21 mouse cellular contexts compared by ENCODE assay signal in the genomic region with DNA sequence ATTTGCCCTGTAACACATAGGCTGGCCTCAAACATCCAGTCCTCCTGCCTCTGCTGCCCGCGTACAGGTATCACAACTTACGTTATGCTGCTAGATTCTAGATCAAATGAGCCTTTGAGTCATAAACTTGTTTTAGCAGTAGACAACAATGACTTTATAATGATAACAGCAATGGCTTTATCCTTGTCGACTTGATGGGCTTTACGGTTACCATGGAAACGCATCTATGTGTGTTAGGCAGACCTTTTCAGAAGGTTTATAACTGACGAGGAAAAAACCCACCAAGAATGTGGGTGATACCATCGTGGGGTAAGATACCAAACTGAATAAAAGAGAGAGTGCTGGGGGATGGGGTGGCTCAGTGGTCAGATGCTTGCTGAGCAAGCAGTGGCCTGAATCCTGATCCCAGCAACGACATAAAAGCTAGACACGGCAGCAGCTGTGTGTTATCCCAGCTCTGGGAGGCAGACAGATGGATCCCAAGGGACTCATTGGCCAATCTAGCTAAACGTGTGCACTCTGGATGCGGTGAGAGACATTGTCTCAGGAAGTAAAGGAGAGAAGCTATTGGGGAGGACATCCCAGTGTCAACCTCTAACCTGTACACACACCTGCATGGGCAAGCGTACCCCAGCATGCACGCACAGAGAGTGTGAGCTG. TPM values are rescaled to one million over a fixed set of nuclear protein-coding genes. Genes with fewer than 3 reads are reported as not detected.
DNase-seq lines count a peak whose midpoint lies in the region; ATAC-seq and TF ChIP-seq lines count a peak whose summit lies in the region.
"Had no signal": no experiment of that assay in that cellular context is flagged by ENCODE, and none has a peak within 500 bp of the region (broad histone marks: within the 10 kb centered on the region; RNA-seq: fewer than 3 reads in every experiment).

No protein-coding gene starts in this region.

- no peak overlapping the region for H3K9ac ChIP-seq in forebrain, embryonic 15.5 days (replicated peaks)
- H3K9ac ChIP-seq in forebrain, embryonic 12.5 days: no peak overlapping the region
- no peak overlapping the region for H3K9ac ChIP-seq in midbrain, embryonic 13.5 days (replicated peaks)
- H3K9ac ChIP-seq in midbrain, embryonic 11.5 days (ENCODE audit: low read length): no peak overlapping the region
- H3K9ac ChIP-seq in kidney, postnatal 0 days (ENCODE audit: low read depth, low read length): no peak overlapping the region
- no peak overlapping the region for H3K9ac ChIP-seq in neural tube, embryonic 14.5 days (replicated peaks; ENCODE audit: low read depth, low read length)
- H3K9ac ChIP-seq: liver, embryonic 13.5 days had no signal

- H3K4me3 ChIP-seq in forebrain, embryonic 15.5 days: no peak overlapping the region
- no peak overlapping the region for H3K4me3 ChIP-seq in forebrain, embryonic 12.5 days (replicated peaks)
- H3K4me3 ChIP-seq in midbrain, embryonic 13.5 days (replicated peaks): no peak overlapping the region
- H3K4me3 ChIP-seq in midbrain, embryonic 11.5 days (ENCODE audit: low read depth, low read length): no peak overlapping the region
- no peak overlapping the region for H3K4me3 ChIP-seq in kidney, postnatal 0 days (replicated peaks; ENCODE audit: low read depth, low read length)
- no peak overlapping the region for H3K4me3 ChIP-seq in neural tube, embryonic 14.5 days (ENCODE audit: low read depth, low read length)
- H3K4me3 ChIP-seq: liver, embryonic 13.5 days had no signal

- no peak for ATAC-seq in forebrain, embryonic 15.5 days (replicated peaks)
- no peak for ATAC-seq in forebrain, embryonic 12.5 days (ENCODE audit: low FRiP score)
- 0 out of 2 replicates have a peak, but pooled peaks have one; percentile 48 for ATAC-seq in midbrain, embryonic 13.5 days
- ATAC-seq in midbrain, embryonic 11.5 days (ENCODE audit: low FRiP score): no peak
- ATAC-seq in kidney, postnatal 0 days (replicated peaks; ENCODE audit: low FRiP score, low read depth): no peak
- peak; percentile 34; the same call in 1 of the 2 replicates for ATAC-seq in neural tube, embryonic 14.5 days (ENCODE audit: low read depth)

- DNase-seq in midbrain, embryonic 11.5 days (ENCODE audit: low spot score, missing footprints): no peak
- peak; percentile 24 for DNase-seq in kidney, postnatal 0 days (ENCODE audit: low spot score)
- DNase-seq in urinary bladder, adult 18-20 months (ENCODE audit: low spot score in 2 of 2): no peak
- no peak for DNase-seq in left cerebral cortex, adult 8-10 months (ENCODE audit: low spot score in 2 of 2)
- DNase-seq: adrenal gland, adult 2 months; B cell, adult 2 months; cerebellum, adult 8-10 months; liver, embryonic 13.5 days had no signal

- no peaks in the 10 kb centered on the region for H3K27me3 ChIP-seq in forebrain, embryonic 15.5 days
- H3K27me3 ChIP-seq in forebrain, embryonic 12.5 days: no peaks in the 10 kb centered on the region
- no peaks in the 10 kb centered on the region for H3K27me3 ChIP-seq in midbrain, embryonic 13.5 days
- H3K27me3 ChIP-seq in midbrain, embryonic 11.5 days (ENCODE audit: control insufficient read depth, insufficient read depth, low read length): no peaks in the 10 kb centered on the region
- no peaks in the 10 kb centered on the region for H3K27me3 ChIP-seq in kidney, postnatal 0 days (ENCODE audit: insufficient read depth, low read length)
- H3K27me3 ChIP-seq in neural tube, embryonic 14.5 days (ENCODE audit: control insufficient read depth, insufficient read depth, low read length): no peaks in the 10 kb centered on the region
- H3K27me3 ChIP-seq: liver, embryonic 13.5 days had no signal

- H3K4me1 ChIP-seq in forebrain, embryonic 15.5 days: peaks cover 8% of the 10 kb centered on the region
- H3K4me1 ChIP-seq in forebrain, embryonic 12.5 days: peaks cover 4% of the 10 kb centered on the region; the same call in 1 of the 2 replicates
- peaks cover 11% of the 10 kb centered on the region for H3K4me1 ChIP-seq in midbrain, embryonic 13.5 days (replicated peaks)
- H3K4me1 ChIP-seq in midbrain, embryonic 11.5 days (ENCODE audit: control insufficient read depth, insufficient read depth, low read length): peaks cover 2% of the 10 kb centered on the region; the same call in 1 of the 2 replicates
- H3K4me1 ChIP-seq in kidney, postnatal 0 days (replicated peaks; ENCODE audit: insufficient read depth, low read length): no peaks in the 10 kb centered on the region
- H3K4me1 ChIP-seq in neural tube, embryonic 14.5 days (ENCODE audit: control insufficient read depth, insufficient read depth, low read length): peaks cover 9% of the 10 kb centered on the region; the same call in 1 of the 2 replicates
- H3K4me1 ChIP-seq: liver, embryonic 13.5 days had no signal

- no peaks in the 10 kb centered on the region for H3K9me3 ChIP-seq in forebrain, embryonic 15.5 days
- H3K9me3 ChIP-seq in forebrain, embryonic 12.5 days: peaks cover 7% of the 10 kb centered on the region; the same call in 1 of the 2 replicates
- 0 out of 2 replicates have a peak, but pooled peaks cover 6% of the 10 kb centered on the region for H3K9me3 ChIP-seq in midbrain, embryonic 13.5 days
- H3K9me3 ChIP-seq in midbrain, embryonic 11.5 days (ENCODE audit: control insufficient read depth, low read length): no peaks in the 10 kb centered on the region
- H3K9me3 ChIP-seq in kidney, postnatal 0 days (replicated peaks; ENCODE audit: low read length): no peaks in the 10 kb centered on the region
- no peaks in the 10 kb centered on the region for H3K9me3 ChIP-seq in neural tube, embryonic 14.5 days (ENCODE audit: control insufficient read depth, low read length)

- H3K36me3 ChIP-seq in forebrain, embryonic 15.5 days: no peaks in the 10 kb centered on the region
- peaks cover under 1% of the 10 kb centered on the region for H3K36me3 ChIP-seq in forebrain, embryonic 12.5 days (replicated peaks)
- H3K36me3 ChIP-seq in midbrain, embryonic 13.5 days: peaks cover 5% of the 10 kb centered on the region; the same call in 1 of the 2 replicates
- no peaks in the 10 kb centered on the region for H3K36me3 ChIP-seq in midbrain, embryonic 11.5 days (ENCODE audit: control insufficient read depth, insufficient read depth, low read length)
- no peaks in the 10 kb centered on the region for H3K36me3 ChIP-seq in kidney, postnatal 0 days (ENCODE audit: insufficient read depth, low read length)
- 0 out of 2 replicates have a peak, but pooled peaks cover 3% of the 10 kb centered on the region for H3K36me3 ChIP-seq in neural tube, embryonic 14.5 days (ENCODE audit: control insufficient read depth, insufficient read depth, low read length)

- no peak overlapping the region for H3K4me2 ChIP-seq in forebrain, embryonic 15.5 days (replicated peaks)
- H3K4me2 ChIP-seq in forebrain, embryonic 12.5 days: no peak overlapping the region
- no peak overlapping the region for H3K4me2 ChIP-seq in midbrain, embryonic 13.5 days (replicated peaks)
- no peak overlapping the region for H3K4me2 ChIP-seq in midbrain, embryonic 11.5 days
- no peak overlapping the region for H3K4me2 ChIP-seq in kidney, postnatal 0 days (ENCODE audit: low read length)
- H3K4me2 ChIP-seq in neural tube, embryonic 14.5 days (ENCODE audit: low read depth, low read length): no peak overlapping the region
- H3K4me2 ChIP-seq: liver, embryonic 13.5 days had no signal

- peak overlapping the region; percentile 46; the same call in 1 of the 2 replicates for H3K27ac ChIP-seq in forebrain, embryonic 15.5 days (replicated peaks)
- no peak overlapping the region for H3K27ac ChIP-seq in forebrain, embryonic 12.5 days
- H3K27ac ChIP-seq in midbrain, embryonic 13.5 days: no peak overlapping the region; the same call in 1 of the 2 replicates
- H3K27ac ChIP-seq in midbrain, embryonic 11.5 days (ENCODE audit: low read depth, low read length): no peak overlapping the region
- H3K27ac ChIP-seq in kidney, postnatal 0 days: no peak overlapping the region
- H3K27ac ChIP-seq in neural tube, embryonic 14.5 days (ENCODE audit: low read depth, low read length): 0 out of 2 replicates have a peak overlapping the region, but pooled peaks have one; percentile 35
- H3K27ac ChIP-seq: liver, embryonic 13.5 days had no signal

- WGBS in forebrain, embryonic 15.5 days: 72% methylated on average over 14 of the region's 14 CpGs
- WGBS in forebrain, embryonic 12.5 days: 75% methylated on average over 14 of the region's 14 CpGs
- WGBS in midbrain, embryonic 13.5 days: 66% methylated on average over 14 of the region's 14 CpGs
- 79% methylated on average over 14 of the region's 14 CpGs for WGBS in midbrain, embryonic 11.5 days
- 62% methylated on average over 14 of the region's 14 CpGs for WGBS in kidney, postnatal 0 days
- 53% methylated on average over 14 of the region's 14 CpGs for WGBS in neural tube, embryonic 14.5 days

- no peak for TF ChIP-seq CTCF in kidney, postnatal 0 days (IDR thresholded peaks at IDR 0.05; ENCODE audit: low read depth)

RNA-seq across cellular contexts. Expression of gene Traf3, which starts 41.4 kb away (rescaled TPM):
- 14.7 and 17.3 TPM in 2 replicates for polyA plus RNA-seq in forebrain, embryonic 15.5 days (2015; fragmentation: Nextera tagmentation; extraction: Ambion mirVana)
- 25.4 and 25.5 TPM in 2 replicates for polyA plus RNA-seq in forebrain, embryonic 12.5 days (2016; fragmentation: Nextera tagmentation; extraction: Ambion mirVana)
- 15.7 and 19.7 TPM in 2 replicates for polyA plus RNA-seq in midbrain, embryonic 13.5 days (2015; fragmentation: Nextera tagmentation; extraction: Ambion mirVana)
- polyA plus RNA-seq in midbrain, embryonic 11.5 days (2014; fragmentation: Nextera tagmentation; extraction: Ambion mirVana): 11.6 and 14.0 TPM in 2 replicates
- polyA plus RNA-seq in kidney, postnatal 0 days (2015; fragmentation: Nextera tagmentation; extraction: Ambion mirVana): 6.4 and 7.3 TPM in 2 replicates
- polyA plus RNA-seq in neural tube, embryonic 14.5 days (2014; fragmentation: Nextera tagmentation; extraction: Ambion mirVana): 20.1 and 22.1 TPM in 2 replicates
- 10 to 100 TPM; 28.3 to 41.2 (median 36.2) TPM for total RNA-seq in left cerebral cortex, adult 8-10 months (2022)

RNA-seq across cellular contexts. Expression of gene 4930595D18Rik, which starts 59.6 kb away (rescaled TPM):
- polyA plus RNA-seq in forebrain, embryonic 15.5 days (2015; fragmentation: Nextera tagmentation; extraction: Ambion mirVana): not detected in 2 replicates
- not detected in 2 replicates for polyA plus RNA-seq in forebrain, embryonic 12.5 days (2016; fragmentation: Nextera tagmentation; extraction: Ambion mirVana)
- not detected in 2 replicates for polyA plus RNA-seq in midbrain, embryonic 13.5 days (2015; fragmentation: Nextera tagmentation; extraction: Ambion mirVana)
- polyA plus RNA-seq in midbrain, embryonic 11.5 days (2014; fragmentation: Nextera tagmentation; extraction: Ambion mirVana): not detected in 2 replicates
- polyA plus RNA-seq in kidney, postnatal 0 days (2015; fragmentation: Nextera tagmentation; extraction: Ambion mirVana): not detected in 2 replicates
- not detected in 2 replicates for polyA plus RNA-seq in neural tube, embryonic 14.5 days (2014; fragmentation: Nextera tagmentation; extraction: Ambion mirVana)
- not detected for total RNA-seq in left cerebral cortex, adult 8-10 months (2022)
- total RNA-seq: adrenal gland, adult 2 months; granulocyte monocyte progenitor cell, adult 5-6 weeks; hematopoietic stem cell, adult 5-6 weeks; layer of hippocampus, adult 18-20 months; left cerebral cortex, adult 18-20 months; megakaryocyte, adult 5-6 weeks had no signal
- polyA plus RNA-seq: adrenal gland, adult 2 months; heart, embryonic 14.5 days; limb, embryonic 11.5 days; liver, embryonic 13.5 days; lung, embryonic 16.5 days; urinary bladder, adult 2 months had no signal

Comparison
In these comparisons a context has a peak if more than half of its experiments do, and no peak if none do; other contexts are left out.
1. ATAC-seq: peak in midbrain, embryonic 13.5 days (single experiment) and neural tube, embryonic 14.5 days (single experiment); none in forebrain, embryonic 15.5 days (single experiment), forebrain, embryonic 12.5 days (single experiment), midbrain, embryonic 11.5 days (single experiment) and kidney, postnatal 0 days (single experiment).
2. H3K27ac ChIP-seq: peak in forebrain, embryonic 15.5 days (single experiment) and neural tube, embryonic 14.5 days (single experiment); none in forebrain, embryonic 12.5 days (single experiment), midbrain, embryonic 13.5 days (single experiment), midbrain, embryonic 11.5 days (single experiment) and kidney, postnatal 0 days (single experiment).